Mouse (Mus musculus): ENCODE measurements around the gene Pik3r2. TPM values are rescaled to one million over a fixed set of nuclear protein-coding genes. Genes with fewer than 3 reads are reported as not detected.
"Not testable (repeated sequence)": the region's sequence is repeated elsewhere in the genome, so short reads cannot be mapped to it uniquely, and the experiment has no call there.

The Pik3r2 gene
- 92.5 and 94.3 TPM in 2 replicates for polyA plus RNA-seq (2015; fragmentation: Nextera tagmentation; extraction: Ambion mirVana)

DNA sequence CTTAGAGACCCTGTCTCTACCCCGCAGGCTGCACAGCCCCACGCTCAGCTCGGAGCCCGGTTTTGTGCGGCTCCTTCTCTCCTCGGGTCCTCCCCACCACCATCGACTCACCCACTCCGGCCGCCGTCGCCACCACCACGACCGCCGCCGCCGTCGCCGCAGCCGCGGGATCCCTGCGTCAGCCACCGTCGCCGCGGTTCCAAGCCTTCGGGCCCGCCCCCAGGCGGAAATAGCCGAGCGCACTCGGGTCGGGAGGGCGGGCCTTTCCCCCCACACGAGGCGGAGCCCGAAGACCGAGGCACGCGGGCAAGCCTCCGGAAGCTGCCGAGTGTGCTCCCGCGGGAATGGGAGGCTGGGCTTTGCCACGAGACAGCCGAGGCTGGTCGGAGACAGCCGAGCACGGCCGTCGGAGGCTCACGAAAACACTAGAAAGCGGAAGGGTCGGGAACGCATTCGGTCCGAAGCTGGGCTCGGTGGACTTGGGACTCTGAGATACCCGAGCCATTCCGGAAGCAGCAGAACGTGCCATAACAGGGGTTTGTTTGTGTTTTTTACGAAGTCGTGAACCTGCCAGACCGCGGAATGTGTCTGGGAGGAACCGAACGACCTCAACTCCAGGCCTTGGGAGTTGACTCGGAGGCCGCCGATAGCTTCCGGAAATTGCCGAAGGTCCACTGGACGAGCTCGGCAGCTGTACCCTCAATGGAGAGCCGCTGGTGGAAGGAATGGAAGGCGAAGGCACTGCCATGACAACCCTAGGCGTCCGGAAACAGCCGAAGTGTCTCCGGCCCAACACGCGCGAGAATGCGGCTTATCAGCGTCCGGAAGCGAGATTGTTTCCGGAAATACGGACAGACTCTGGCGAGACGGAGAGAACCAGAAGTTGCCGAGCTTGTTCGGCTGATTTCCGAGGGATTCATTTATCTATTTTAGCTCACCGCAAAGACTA is at the start of gene Pik3r2:
Gene Pik3r2 (minus strand): TSS at position 218 of the 949 bp plus-strand sequence.
- Histone ChIP-seq H3K36me3 (peaks cover 47% of the 10 kb centered on the region), H3K27ac (replicated peaks) (peak within 1 kb of the TSS; percentile 99), H3K4me3 (replicated peaks) (peak within 1 kb of the TSS; percentile 88), H3K9ac (peak within 1 kb of the TSS; percentile 99), H3K9me3 (replicated peaks) (no peaks in the 10 kb centered on the region), H3K4me1 (peaks cover 50% of the 10 kb centered on the region), H3K27me3 (no peaks in the 10 kb centered on the region), H3K4me2 (replicated peaks) (peak within 1 kb of the TSS; percentile 85)
- peak; percentile 92 for ATAC-seq (ENCODE audit: insufficient number of reproducible peaks, low FRiP score, low TSS enrichment, low read depth)
- under 1% methylated on average over 93 of the region's 94 CpGs for WGBS

DNA sequence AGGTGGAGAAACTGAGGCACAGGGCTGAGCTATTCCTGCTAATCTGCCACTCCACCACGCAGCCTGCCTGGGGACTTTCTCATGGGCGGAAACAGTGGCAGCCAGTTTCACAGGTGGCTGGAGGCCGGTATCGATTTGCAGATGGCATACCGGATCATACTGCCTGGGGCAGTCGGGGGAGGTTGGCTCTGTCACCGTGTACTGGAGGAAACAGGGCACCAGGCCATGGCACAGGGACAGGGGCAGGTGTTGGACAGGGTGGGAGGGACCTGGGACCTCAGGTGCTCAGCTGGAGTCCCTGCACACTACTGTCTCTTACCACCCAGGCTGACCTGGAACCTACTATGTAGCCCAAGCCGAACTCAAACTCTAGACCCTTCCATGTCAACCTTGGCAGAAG is 49.3 kb upstream of the Pik3r2 start:
- H3K4me2 ChIP-seq (replicated peaks), result no peak overlapping the region
- 75% methylated on average over 8 of the region's 8 CpGs for WGBS
- 0 out of 2 replicates have a peak, but pooled peaks cover 2% of the 10 kb centered on the region for H3K27me3 ChIP-seq

DNA sequence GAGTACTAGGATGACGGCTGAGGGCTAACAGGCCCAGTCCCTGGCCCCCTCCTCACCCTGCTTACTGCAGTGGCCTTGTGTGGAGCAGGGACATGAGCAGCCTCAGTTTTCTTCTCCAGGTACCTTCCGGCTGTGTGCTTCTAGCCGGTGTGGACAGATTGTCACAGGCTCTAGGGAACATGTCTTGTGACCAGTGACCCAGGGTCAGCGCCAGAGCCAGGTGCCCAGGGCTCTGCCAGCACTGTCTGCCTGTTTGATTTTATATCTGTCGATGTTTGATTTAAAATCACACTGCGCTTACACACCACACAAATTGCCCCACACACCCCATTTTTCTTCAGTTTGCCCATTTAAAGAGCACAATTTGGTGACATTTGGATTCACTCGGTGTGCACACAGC is 47.3 kb upstream of the Pik3r2 start:
- no peak overlapping the region for H3K4me3 ChIP-seq (replicated peaks)
- peaks cover 15% of the 10 kb centered on the region; the same call in 1 of the 2 replicates for H3K4me1 ChIP-seq
- H3K27ac ChIP-seq (replicated peaks), result no peak overlapping the region
- no peak overlapping the region for H3K4me2 ChIP-seq (replicated peaks)
- no peaks in the 10 kb centered on the region; the same call in 1 of the 2 replicates for H3K9me3 ChIP-seq (replicated peaks)
- H3K27me3 ChIP-seq, result 0 out of 2 replicates have a peak, but pooled peaks cover 7% of the 10 kb centered on the region
- no peaks in the 10 kb centered on the region for H3K36me3 ChIP-seq
- WGBS, result 81% methylated on average over 7 of the region's 7 CpGs
- no peak for ATAC-seq (ENCODE audit: insufficient number of reproducible peaks, low FRiP score, low TSS enrichment, low read depth)
- H3K9ac ChIP-seq, result no peak overlapping the region

More for the DNA sequence above, 49.3 kb upstream of the Pik3r2 start:
- Histone ChIP-seq H3K4me1 (peaks cover 7% of the 10 kb centered on the region; the same call in 1 of the 2 replicates), H3K36me3 (no peaks in the 10 kb centered on the region), H3K9me3 (replicated peaks) (no peaks in the 10 kb centered on the region), H3K4me3 (replicated peaks) (no peak overlapping the region), H3K9ac (no peak overlapping the region), H3K27ac (replicated peaks) (no peak overlapping the region)
- no peak for ATAC-seq (ENCODE audit: insufficient number of reproducible peaks, low FRiP score, low TSS enrichment, low read depth)

DNA sequence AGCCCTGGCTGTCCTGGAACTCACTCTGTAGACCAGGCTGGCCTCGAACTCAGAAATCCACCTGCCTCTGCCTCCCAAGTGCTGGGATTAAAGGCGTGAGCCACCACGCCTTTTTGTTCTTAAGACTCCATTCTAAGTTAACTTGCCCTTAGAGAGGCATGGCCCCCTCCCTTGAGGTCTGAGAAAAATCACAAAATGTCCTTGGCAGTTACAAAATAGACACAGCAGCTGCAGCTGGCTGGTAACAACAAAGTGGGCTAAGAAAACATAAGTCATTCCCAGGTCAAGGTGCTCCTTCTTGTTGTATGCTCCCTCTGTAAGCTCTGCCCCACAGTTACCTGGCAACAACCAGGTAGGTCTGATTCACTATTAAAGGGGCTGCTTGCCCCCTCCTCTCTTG is 46.1 kb upstream of the Pik3r2 start:
- H3K4me3 ChIP-seq (replicated peaks); H3K4me2 ChIP-seq (replicated peaks); ATAC-seq (ENCODE audit: insufficient number of reproducible peaks, low FRiP score, low TSS enrichment, low read depth); H3K27ac ChIP-seq (replicated peaks); H3K36me3 ChIP-seq; H3K9me3 ChIP-seq (replicated peaks); H3K27me3 ChIP-seq; H3K9ac ChIP-seq: not testable (repeated sequence)
- H3K4me1 ChIP-seq, result peaks cover 15% of the 10 kb centered on the region; the same call in 1 of the 2 replicates
- WGBS, result 84% methylated on average over 3 of the region's 3 CpGs

DNA sequence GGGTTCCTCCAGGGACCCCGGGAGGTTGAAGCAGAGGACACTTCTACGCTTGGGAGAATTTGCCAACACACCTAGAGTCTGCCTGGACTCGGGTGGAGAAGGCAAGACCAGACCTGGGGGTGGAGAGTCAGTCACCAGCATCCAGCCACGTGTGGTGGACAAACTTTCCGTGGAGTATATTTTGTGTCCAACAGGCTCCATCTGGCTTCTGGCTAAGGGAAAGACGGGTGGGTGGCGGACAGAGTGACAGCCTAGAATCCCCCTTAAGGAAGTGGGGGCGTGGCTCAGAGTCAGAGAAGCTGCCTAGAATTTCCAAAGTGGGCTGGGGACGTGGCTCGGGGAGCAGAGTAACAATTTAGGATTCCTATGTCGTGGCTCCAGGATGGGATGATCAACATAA is 45.5 kb upstream of the Pik3r2 start:
- H3K4me3 ChIP-seq (replicated peaks), result no peak overlapping the region
- no peaks in the 10 kb centered on the region for H3K36me3 ChIP-seq
- no peak overlapping the region for H3K9ac ChIP-seq
- no peak for ATAC-seq (ENCODE audit: insufficient number of reproducible peaks, low FRiP score, low TSS enrichment, low read depth)
- no peak overlapping the region for H3K4me2 ChIP-seq (replicated peaks)
- 29% methylated on average over 11 of the region's 11 CpGs for WGBS
- no peak overlapping the region for H3K27ac ChIP-seq (replicated peaks)
- H3K4me1 ChIP-seq, result peaks cover 15% of the 10 kb centered on the region
- H3K9me3 ChIP-seq (replicated peaks), result peaks cover 3% of the 10 kb centered on the region
- peaks cover 10% of the 10 kb centered on the region for H3K27me3 ChIP-seq

DNA sequence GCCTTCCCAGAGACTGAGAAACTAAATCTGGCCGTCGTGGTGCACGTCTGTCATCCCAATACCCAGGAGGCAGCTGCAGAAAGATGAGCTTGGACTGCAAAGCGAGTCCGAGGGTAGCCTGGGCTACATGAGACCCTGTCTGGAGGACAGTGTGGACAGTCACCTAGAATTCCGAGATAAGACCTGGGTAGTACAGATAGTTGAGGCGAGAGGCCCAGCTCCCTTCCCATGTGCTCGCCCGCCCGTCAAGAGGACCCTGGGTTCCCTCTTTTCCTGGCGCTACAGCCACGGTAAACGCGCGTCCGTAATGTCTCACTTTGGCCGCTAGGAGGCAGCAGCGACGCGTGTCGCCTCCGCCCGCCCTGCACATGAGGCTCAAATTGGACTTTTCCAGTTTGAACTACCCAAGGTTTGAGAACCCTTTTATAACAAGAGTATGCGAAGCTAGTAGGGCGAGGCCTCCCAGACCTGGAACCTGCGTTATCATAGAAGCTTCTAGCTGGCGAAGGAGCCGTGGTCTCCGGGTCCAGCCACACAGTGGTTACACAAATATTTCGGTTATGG is 45.0 kb upstream of the Pik3r2 start:
- 14% methylated on average over 30 of the region's 30 CpGs for WGBS
- no peak for ATAC-seq (ENCODE audit: insufficient number of reproducible peaks, low FRiP score, low TSS enrichment, low read depth)
- Histone ChIP-seq H3K4me3 (replicated peaks) (no peak overlapping the region), H3K27ac (replicated peaks) (no peak overlapping the region), H3K9ac (no peak overlapping the region), H3K9me3 (replicated peaks) (peaks cover 3% of the 10 kb centered on the region), H3K4me2 (replicated peaks) (no peak overlapping the region), H3K36me3 (no peaks in the 10 kb centered on the region), H3K27me3 (peaks cover 15% of the 10 kb centered on the region), H3K4me1 (peaks cover 20% of the 10 kb centered on the region)

DNA sequence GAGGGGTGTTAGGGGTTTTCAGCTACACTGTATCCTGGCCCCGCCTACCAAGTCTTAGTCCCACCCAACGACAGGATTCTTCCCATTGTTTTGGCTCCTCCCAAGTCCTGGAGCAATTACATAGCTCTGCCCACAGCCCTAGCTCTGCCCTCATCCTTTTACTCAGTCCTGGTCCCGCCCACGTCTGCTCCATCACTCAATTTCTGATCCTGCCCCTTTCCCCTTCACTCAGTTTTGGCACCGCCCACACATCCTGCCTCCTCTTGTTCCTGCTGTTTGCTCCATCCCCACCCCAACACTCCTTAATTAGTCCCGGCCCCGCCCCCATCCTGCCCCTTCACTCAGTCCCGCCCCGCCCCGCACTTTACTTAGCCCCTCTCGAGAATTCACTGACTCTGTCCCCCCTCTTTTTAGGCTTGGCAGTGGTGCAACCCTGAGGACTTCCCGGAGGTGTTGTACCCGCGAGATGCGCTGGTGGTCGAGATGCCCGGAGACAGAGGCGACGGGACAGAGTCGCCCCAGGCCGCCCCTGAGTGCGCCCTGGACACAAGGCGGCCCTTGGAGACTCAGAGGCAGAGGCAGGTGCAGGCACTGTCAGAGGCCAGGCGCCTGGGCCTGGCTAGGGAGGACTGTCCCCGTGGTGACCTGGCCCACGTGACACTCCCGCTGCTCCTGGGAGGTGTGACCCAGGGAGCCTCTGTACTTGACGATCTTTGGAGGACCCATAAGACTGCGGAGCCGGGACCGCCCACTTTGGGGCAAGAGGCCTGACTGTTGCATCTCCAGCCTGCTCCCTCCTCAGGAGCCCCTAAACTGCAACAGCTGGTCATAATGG is 43.8 kb upstream of the Pik3r2 start:
- WGBS, result 3% methylated on average over 31 of the region's 31 CpGs
- no peak overlapping the region for H3K9ac ChIP-seq

DNA sequence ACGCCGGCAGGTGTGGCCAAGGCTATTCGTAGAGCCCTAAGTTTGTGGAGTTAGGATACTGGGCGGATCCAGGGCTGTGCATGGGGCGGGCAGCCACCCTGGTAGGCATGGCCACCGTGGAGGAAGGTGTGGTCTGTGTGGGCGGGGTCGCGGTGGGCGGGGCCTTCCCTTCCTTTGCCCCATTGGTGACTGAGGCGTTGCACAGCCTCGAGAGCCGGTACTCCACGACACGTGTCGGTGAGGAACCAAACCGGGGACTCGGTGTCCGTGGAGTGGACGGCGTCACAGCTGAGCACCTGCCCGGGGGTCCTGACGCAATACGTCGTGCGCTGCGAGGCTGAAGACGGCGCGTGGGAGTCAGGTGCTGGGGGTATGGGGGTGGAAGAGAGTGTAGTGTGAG is 40.2 kb upstream of the Pik3r2 start:
- H3K9ac ChIP-seq, result no peak overlapping the region
- H3K36me3 ChIP-seq, result no peaks in the 10 kb centered on the region
- H3K4me1 ChIP-seq, result peaks cover 16% of the 10 kb centered on the region
- no peak overlapping the region; the same call in 1 of the 2 replicates for H3K4me3 ChIP-seq (replicated peaks)
- H3K27ac ChIP-seq (replicated peaks), result no peak overlapping the region
- 8% methylated on average over 30 of the region's 30 CpGs for WGBS
- no peak for ATAC-seq (ENCODE audit: insufficient number of reproducible peaks, low FRiP score, low TSS enrichment, low read depth)
- peaks cover 3% of the 10 kb centered on the region for H3K9me3 ChIP-seq (replicated peaks)
- peaks cover 23% of the 10 kb centered on the region for H3K27me3 ChIP-seq
- peak overlapping the region; percentile 36; the same call in 1 of the 2 replicates for H3K4me2 ChIP-seq (replicated peaks)

More for the DNA sequence above, 43.8 kb upstream of the Pik3r2 start:
- Histone ChIP-seq H3K4me1 (peaks cover 20% of the 10 kb centered on the region), H3K27ac (replicated peaks) (no peak overlapping the region), H3K36me3 (no peaks in the 10 kb centered on the region), H3K4me2 (replicated peaks) (peak overlapping the region; percentile 24; the same call in 1 of the 2 replicates), H3K27me3 (peaks cover 23% of the 10 kb centered on the region), H3K9me3 (replicated peaks) (peaks cover 3% of the 10 kb centered on the region), H3K4me3 (replicated peaks) (no peak overlapping the region)
- ATAC-seq (ENCODE audit: insufficient number of reproducible peaks, low FRiP score, low TSS enrichment, low read depth), result peak; percentile 54

DNA sequence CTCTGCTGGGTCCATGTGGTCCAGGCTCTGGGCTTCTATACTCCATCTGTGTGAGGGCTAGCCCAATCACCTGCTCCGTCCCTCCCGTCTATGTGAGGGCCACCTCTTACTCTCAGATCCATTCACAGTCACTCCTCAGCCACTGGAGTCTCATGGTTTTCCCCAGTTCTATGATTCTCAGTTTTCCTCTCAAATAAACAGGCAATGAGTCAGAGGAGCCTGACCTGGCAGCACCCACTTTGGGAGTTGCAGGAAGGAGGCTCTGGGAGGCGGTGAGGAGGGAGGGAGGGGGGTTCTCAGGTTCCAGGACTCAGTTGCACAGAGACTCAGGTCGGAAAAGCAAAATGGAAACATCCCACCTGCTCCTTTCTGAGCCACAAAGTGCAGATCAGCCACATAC is 36.4 kb upstream of the Pik3r2 start:
- Histone ChIP-seq H3K27me3 (peaks cover 16% of the 10 kb centered on the region), H3K9ac (no peak overlapping the region), H3K4me3 (replicated peaks) (no peak overlapping the region), H3K9me3 (replicated peaks) (no peaks in the 10 kb centered on the region), H3K27ac (replicated peaks) (no peak overlapping the region), H3K36me3 (no peaks in the 10 kb centered on the region), H3K4me1 (peaks cover 6% of the 10 kb centered on the region), H3K4me2 (replicated peaks) (no peak overlapping the region)
- no peak for ATAC-seq (ENCODE audit: insufficient number of reproducible peaks, low FRiP score, low TSS enrichment, low read depth)
- WGBS, result 47% methylated on average over 4 of the region's 4 CpGs

DNA sequence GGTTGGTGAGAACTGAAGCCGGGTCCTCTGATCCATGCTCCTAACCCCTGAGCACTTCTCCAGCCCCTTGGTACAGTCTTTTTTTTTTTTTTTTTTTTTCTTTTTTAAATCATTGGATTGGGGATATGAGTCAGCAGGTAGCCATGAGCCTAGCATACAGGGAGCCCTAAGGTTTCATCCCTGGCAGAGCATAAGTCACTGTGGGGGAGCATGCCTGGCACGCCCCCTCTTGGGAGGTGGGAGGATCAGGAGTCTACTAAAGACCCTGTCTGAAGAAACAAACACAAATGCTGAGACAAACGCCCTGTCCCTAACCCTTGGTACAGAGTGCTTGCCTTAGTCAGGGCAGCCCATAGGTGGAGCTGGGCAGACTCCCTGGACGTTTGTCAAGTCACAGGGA is 35.5 kb upstream of the Pik3r2 start:
- no peak for ATAC-seq (ENCODE audit: insufficient number of reproducible peaks, low FRiP score, low TSS enrichment, low read depth)
- Histone ChIP-seq H3K27ac (replicated peaks) (no peak overlapping the region), H3K9me3 (replicated peaks) (no peaks in the 10 kb centered on the region), H3K4me1 (peaks cover 5% of the 10 kb centered on the region), H3K27me3 (peaks cover 14% of the 10 kb centered on the region), H3K4me3 (replicated peaks) (no peak overlapping the region), H3K9ac (no peak overlapping the region), H3K4me2 (replicated peaks) (no peak overlapping the region), H3K36me3 (no peaks in the 10 kb centered on the region)
- WGBS, result 35% methylated on average over 4 of the region's 4 CpGs

Data from embryonic facial prominence, embryonic 15.5 days (tissue).